Mouse (Mus musculus): ENCODE measurements around the gene Fam222b.

Fam222b gene

DNA sequence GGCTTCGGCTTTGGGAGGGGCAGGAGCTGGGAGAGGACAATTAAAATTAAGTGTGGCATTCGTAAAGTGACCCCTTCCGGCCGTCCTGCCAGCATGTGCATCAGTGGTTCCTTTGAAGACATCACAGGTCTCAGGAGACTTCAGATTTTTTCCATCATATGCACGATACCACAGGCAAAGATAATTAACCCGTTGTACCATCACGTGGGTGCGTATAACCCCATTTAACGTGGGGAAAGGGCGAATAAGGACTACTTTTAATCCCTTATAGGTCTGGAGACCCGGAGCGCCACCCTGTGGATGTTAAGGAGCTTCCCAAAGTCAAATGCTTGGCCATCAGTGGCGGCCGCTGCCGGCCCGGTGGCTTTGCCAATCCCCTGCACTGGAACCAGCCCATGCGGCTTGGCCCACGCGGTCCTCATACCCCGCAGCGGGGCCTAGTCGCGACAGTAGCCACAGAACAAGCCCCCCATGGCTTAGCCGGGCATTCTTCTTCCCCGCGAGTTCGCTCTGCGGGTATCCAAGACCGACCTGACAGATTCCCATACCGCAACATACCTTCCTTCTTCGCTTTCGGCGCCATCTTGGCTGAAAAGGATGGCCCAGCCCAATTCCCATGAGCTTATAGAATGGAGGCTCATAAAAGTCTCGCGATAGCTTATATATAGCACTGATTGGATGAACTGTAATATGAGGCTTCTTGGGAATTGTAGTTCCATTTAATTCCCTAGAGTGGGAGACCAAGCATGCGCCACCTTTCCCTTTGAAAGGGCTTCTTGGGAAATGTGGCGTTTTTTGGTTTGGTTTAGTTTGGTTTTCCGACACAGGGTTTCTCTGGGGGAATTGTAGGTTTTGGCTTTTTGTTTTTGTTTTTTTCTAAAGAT, 88.7 kb downstream of the Fam222b start, which contains the start of gene Rpl23a:
Gene Rpl23a, minus strand, starts transcription at position 624 of the 884 bp plus-strand sequence.
- CTCF ChIA-PET, result interaction anchor here in 3 of 4 experiments (0.5 to 2.5 kb wide), 16 partner anchors 9 to 1840 kb away, joined by 3 to 29 read pairs (median 4); partner anchors contain the start of genes Dhrs13 (in 1 of the 3) and Myo18a (in 1 of the 3)
- POLR2A ChIA-PET, result interaction anchor here (0.5 to 16.1 kb wide), 152 partner anchors 8 to 690 kb away, joined by 3 to 461 read pairs (median 4); partner anchors contain the start of genes Fam222b (in 3 of the 4), Flot2 (in 3 of the 4), Phf12 (in 3 of the 4) and Pigs (in 3 of the 4)

DNA sequence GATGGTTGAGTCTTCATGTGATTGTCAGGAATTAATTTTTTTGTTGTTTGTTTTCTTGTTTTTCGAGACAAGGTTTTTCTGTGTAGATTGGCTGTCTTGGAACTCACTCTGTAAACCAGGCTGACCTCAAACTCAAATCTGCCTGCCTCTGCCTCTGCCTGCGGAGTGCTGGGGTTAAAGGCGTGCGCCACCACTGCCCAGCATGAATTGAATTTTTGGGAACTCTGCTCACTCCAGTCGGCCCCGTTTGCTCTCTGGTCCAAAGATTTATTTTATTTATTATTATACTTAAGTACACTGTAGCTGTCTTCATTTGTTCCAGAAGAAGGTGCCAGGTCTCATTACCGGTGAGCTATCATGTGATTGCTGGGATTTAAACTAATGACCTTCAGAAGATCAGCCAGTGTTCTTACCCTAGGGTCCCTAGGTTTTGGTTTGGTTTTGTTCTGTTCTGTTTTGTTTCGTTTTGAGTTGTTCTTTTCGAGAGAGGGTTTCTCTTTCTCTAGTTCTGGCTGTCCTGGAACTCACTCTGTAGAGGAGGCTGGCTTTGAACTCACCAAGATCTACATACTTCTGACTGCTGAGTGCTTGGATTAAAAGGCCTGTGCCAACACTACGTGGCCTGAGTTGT, 89.5 kb downstream of the Fam222b start:
- ChIA-PET CTCF (interaction anchor here in 2 of 4 experiments (0.6 to 2.5 kb wide), 12 partner anchors 10 to 421 kb away, joined by 3 to 29 read pairs (median 4); partner anchors contain the start of genes Dhrs13 (in 1 of the 2) and Myo18a (in 1 of the 2)), POLR2A (interaction anchor here (0.6 to 16.1 kb wide), 136 partner anchors 10 to 691 kb away, joined by 3 to 461 read pairs (median 5); partner anchors contain the start of genes Fam222b (in 3 of the 4), Flot2 (in 3 of the 4), Phf12 (in 3 of the 4) and Pigs (in 3 of the 4))

GRCm38 (mm10) chr11:78184702-78185101, 90.2 kb downstream of the Fam222b start:
- ChIA-PET POLR2A (interaction anchor here in 3 of 4 experiments (0.7 to 16.1 kb wide), 28 partner anchors 10 to 203 kb away, joined by 3 to 461 read pairs (median 16); partner anchors contain the start of genes Phf12 (in 2 of the 3), Proca1 (in 2 of the 3), Traf4 (in 2 of the 3) and 2610507B11Rik (in 1 of the 3)), CTCF (interaction anchor here in 1 of 4 experiments (1.0 to 2.5 kb wide), 3 partner anchors 10 to 26 kb away, joined by 3 to 29 read pairs (median 14); no protein-coding TSS in a partner anchor)

GRCm38 (mm10) chr11:78188331-78189233, 94.1 kb downstream of the Fam222b start, which contains the start of gene Rab34:
Rab34 (plus strand) TSS chr11:78188430.
- CTCF ChIA-PET, result interaction anchor here in 2 of 4 experiments (0.5 to 1.7 kb wide), 6 partner anchors 11 to 776 kb away, joined by 3 to 8 read pairs (median 4); partner anchors contain the start of genes Nek8 (in 1 of the 2) and Tlcd1 (in 1 of the 2)
- POLR2A ChIA-PET, result interaction anchor here (0.5 to 14.4 kb wide), 61 partner anchors 5 to 501 kb away, joined by 3 to 254 read pairs (median 4); partner anchors contain the start of genes 2610507B11Rik (in 3 of the 4), Nek8 (in 3 of the 4), Tlcd1 (in 3 of the 4) and Fam222b (in 1 of the 4)

DNA sequence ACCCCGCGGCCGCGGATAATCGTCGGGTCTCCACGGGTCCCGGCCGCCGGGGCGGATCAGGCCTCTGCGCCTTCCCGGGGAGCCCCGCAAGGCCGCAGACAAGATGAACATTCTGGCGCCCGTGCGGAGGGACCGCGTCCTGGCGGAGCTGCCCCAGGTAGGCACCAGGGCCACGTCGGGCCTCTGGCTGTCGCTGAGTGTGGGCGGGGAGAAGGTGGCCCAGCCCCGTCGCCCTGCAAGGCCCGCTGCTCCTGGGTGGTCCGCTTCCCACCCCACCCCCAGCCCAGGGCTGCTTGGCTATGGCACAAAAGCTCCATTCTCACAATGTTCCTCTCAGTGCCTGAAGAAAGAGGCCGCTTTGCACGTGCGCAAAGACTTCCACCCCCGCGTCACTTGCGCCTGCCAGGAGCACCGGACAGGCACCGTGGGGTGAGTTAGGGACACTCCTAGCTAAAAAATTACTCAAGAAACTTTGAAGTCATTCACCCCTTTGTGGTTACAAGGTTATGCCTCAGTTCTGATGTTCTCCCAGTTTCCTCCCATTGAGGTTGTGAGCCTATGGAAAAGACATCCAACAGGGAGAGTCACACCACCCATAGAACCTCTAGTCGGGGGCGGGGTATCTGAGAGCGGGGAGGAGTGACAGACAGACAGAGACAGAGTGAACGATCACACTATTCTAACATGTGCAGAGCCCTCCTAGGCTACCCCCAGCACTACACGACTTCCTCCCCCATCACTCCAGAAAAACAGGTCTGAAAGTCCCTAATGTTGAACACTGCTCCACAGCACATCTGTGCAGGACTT, 95.0 kb downstream of the Fam222b start:
- CTCF ChIA-PET, result interaction anchor here in 2 of 4 experiments (0.5 to 1.7 kb wide), 7 partner anchors 12 to 776 kb away, joined by 3 to 8 read pairs (median 3); partner anchors contain the start of genes Nek8 (in 1 of the 2) and Tlcd1 (in 1 of the 2)
- POLR2A ChIA-PET, result interaction anchor here (0.5 to 14.4 kb wide), 58 partner anchors 6 to 501 kb away, joined by 3 to 254 read pairs (median 4); partner anchors contain the start of genes 2610507B11Rik (in 3 of the 4), Nek8 (in 3 of the 4), Tlcd1 (in 3 of the 4) and Pigs (in 2 of the 4)

DNA sequence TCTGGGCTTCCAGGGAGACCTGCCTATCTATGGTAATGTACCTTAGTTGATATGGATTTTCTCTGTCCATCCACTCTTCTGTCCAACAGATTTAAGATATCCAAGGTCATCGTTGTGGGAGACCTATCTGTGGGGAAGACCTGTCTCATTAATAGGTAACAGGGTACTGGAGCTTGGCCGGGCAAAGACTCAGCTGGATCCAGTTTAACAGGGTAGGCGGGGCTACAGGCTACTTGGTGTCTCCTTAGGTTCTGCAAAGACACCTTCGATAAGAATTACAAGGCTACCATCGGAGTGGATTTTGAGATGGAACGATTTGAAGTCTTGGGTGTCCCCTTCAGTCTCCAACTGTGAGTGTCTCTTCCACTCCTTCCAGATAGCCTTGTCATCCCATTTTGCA, 95.6 kb downstream of the Fam222b start:
- ChIA-PET CTCF (interaction anchor here in 2 of 4 experiments (0.5 to 1.7 kb wide), 5 partner anchors 12 to 453 kb away, joined by 3 to 8 read pairs (median 3); partner anchors contain the start of genes Nek8 (in 1 of the 2) and Tlcd1 (in 1 of the 2)), POLR2A (interaction anchor here (0.6 to 14.4 kb wide), 40 partner anchors 6 to 232 kb away, joined by 3 to 254 read pairs (median 4); partner anchors contain the start of genes Nek8 (in 2 of the 4), Pigs (in 2 of the 4), Tlcd1 (in 2 of the 4) and 2610507B11Rik (in 1 of the 4))

GRCm38 (mm10) chr11:78193113-78193512, 98.7 kb downstream of the Fam222b start, which contains the start of gene Proca1:
Proca1 (plus strand) TSS chr11:78193392.
- POLR2A ChIA-PET, result interaction anchor here in 2 of 4 experiments (1.0 to 14.4 kb wide), 6 partner anchors 9 to 50 kb away, joined by 3 to 254 read pairs (median 8); partner anchors contain the start of genes Rpl23a (in 2 of the 2) and Rab34 (in 1 of the 2)
- CTCF ChIA-PET, result interaction anchor here in 2 of 4 experiments (0.6 kb wide), 2 partner anchors 90 to 725 kb away, joined by 4 to 11 read pairs; no protein-coding TSS in a partner anchor

DNA sequence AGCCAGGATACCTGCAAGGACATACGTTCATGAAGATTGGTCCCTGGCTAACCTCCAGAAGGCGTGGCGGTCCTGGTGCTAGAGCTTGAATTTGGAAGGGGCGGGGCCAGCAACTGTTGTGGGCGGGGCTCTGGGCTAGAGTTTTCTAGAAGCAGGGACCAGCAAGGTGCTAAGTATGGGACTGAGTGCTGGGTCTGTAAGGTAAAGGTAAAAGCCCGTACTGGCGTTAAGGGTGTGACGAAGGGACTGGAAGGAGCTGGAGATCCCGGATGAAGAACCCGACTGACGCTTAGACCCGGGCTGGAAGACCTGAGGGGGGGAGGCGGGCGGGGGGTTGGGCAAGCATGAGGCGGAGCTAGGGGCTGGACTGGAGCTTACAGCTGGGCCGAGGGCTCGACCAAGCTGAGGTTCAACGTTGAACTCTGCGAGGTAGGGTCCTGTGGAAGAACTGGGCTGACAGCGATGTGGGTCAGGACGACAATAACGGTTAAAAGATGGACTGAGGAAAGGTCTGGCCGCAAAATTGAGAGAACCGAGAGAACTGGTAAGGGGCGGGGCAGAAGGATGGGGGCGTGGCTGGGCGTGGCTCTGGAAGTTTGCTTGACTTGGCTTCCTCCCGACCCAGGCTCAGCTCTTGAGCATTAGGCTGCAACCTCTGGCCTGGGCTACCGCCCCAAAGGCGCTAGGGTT, 100.1 kb downstream of the Fam222b start:
- CTCF ChIA-PET, result interaction anchor here in 3 of 4 experiments (0.5 to 2.3 kb wide), 16 partner anchors 10 to 628 kb away, joined by 3 to 29 read pairs (median 4); partner anchors contain the start of genes Rpl23a (in 2 of the 3), Nek8 (in 1 of the 3), Pipox (in 1 of the 3) and Tlcd1 (in 1 of the 3)
- POLR2A ChIA-PET, result interaction anchor here (0.6 to 14.4 kb wide), 87 partner anchors 10 to 587 kb away, joined by 3 to 254 read pairs (median 4); partner anchors contain the start of genes Nek8 (in 3 of the 4), Pigs (in 3 of the 4), Rpl23a (in 3 of the 4) and Tlcd1 (in 3 of the 4)

GRCm38 (mm10) chr11:78195101-78195863, 100.8 kb downstream of the Fam222b start:
- ChIA-PET CTCF (interaction anchor here (0.5 to 2.3 kb wide), 16 partner anchors 11 to 215 kb away, joined by 3 to 29 read pairs (median 4); partner anchors contain the start of genes Rpl23a (in 2 of the 4), Nek8 (in 1 of the 4) and Tlcd1 (in 1 of the 4)), POLR2A (interaction anchor here (0.6 to 14.4 kb wide), 78 partner anchors 8 to 588 kb away, joined by 3 to 254 read pairs (median 4); partner anchors contain the start of genes Nek8 (in 3 of the 4), Pigs (in 3 of the 4), Rpl23a (in 3 of the 4) and Tlcd1 (in 3 of the 4))

- ChIA-PET POLR2A (interaction anchor here in 1 of 4 experiments (0.7 to 14.4 kb wide), 7 partner anchors 11 to 150 kb away, joined by 3 to 254 read pairs (median 4); partner anchors contain the start of genes Rab34 and Rpl23a), CTCF (no interaction called here)
Observed at GRCm38 (mm10) chr11:78202372-78202771, 107.9 kb downstream of the Fam222b start.

DNA sequence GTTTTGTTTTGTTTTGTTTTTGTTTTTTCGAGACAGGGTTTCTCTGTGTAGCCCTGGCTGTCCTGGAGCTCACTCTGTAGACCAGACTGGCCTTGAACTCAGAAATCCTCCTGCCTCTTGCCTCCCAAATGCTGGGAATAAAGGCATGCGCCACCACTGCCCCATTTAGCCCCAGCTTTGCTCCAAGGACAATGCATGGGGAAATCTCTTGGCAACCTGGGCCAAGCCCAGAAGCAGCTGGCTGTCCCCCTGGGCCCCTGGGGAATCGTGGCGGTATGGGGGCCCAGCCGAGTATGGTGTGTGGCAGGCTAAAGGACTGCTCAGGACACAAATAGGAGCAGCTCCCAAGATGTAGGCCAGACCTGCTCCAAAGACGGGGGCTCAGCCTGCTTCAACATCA, 109.8 kb downstream of the Fam222b start:
- POLR2A ChIA-PET, result interaction anchor here in 3 of 4 experiments (0.6 to 1.3 kb wide), 10 partner anchors 9 to 370 kb away, joined by 3 to 6 read pairs (median 3); partner anchors contain the start of genes Rpl23a (in 2 of the 3) and Pigs (in 1 of the 3)
- CTCF ChIA-PET, result interaction anchor here in 2 of 4 experiments (0.5 to 1.6 kb wide), 2 partner anchors 10 to 58 kb away, joined by 3 to 5 read pairs; no protein-coding TSS in a partner anchor

- CTCF ChIA-PET, result interaction anchor here in 1 of 4 experiments (1.6 kb wide), 1 partner anchor 11 kb away, joined by 5 read pairs; no protein-coding TSS in a partner anchor
- POLR2A ChIA-PET, result interaction anchor here (0.6 to 3.4 kb wide), 14 partner anchors 10 to 218 kb away, joined by 3 to 32 read pairs (median 4); partner anchors contain the start of gene Rpl23a (in 1 of the 4)
Observed at GRCm38 (mm10) chr11:78205361-78206206, 111.1 kb downstream of the Fam222b start.

All from embryonic stem cell, embryonic (primary cell).